ENCODE assay signal across 8 mouse cellular contexts in the genomic region with DNA sequence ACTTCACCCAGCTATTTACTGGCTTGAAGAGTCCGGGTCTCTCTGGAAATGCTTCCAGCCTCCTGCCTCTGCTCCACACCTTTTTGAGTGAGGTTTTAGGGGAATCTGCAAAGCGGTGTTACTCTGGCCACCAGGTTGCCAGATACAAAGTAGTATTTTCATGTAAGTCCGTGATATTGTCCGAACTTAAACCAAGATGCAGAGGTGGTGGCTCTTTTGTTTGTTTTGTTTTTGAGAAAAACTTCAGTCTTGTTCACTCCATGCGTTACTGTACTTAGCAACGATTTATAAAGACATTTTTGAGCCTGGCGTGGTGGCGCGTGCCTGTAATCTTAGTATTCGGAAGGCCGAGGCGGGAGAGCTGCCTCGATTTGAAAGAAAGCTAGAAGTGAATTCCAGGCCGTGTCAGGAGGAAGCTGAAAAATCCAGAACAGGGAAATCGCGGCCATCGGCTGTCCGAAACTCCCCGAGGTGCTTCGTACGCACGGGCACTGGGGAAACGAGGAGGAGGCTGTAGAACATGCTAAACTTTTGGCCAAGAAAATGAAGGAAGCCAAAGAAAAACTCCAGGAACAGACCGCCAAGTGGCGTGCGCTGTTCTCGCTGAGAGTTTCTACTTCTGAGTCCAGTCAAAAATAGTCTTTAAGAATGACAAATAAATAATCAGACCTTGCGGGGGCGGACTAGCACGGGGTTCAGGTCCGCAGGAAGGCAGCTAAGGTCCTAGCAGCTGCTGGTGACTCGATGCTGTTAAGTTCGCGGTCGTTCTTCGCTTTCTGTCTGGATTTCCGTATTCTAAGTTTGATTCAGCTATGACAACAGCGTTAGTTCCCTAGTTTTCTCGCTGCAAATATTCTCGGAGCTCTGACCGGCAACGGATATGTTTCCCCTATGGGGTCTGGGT. TPM values are rescaled to one million over a fixed set of nuclear protein-coding genes. Genes with fewer than 3 reads are reported as not detected.
DNase-seq lines count a peak whose midpoint lies in the region; ATAC-seq and TF ChIP-seq lines count a peak whose summit lies in the region.

No protein-coding gene starts in this region.

- 1% methylated on average over 42 of the region's 42 CpGs for WGBS in thymus, adult 2 months
- under 1% methylated on average over 42 of the region's 42 CpGs for WGBS in heart, embryonic 14.5 days
- WGBS in limb, embryonic 11.5 days: under 1% methylated on average over 42 of the region's 42 CpGs

- H3K36me3 ChIP-seq in thymus, adult 2 months (ENCODE audit: control insufficient read depth, insufficient read depth, low read length): no peaks in the 10 kb centered on the region
- H3K36me3 ChIP-seq in heart, embryonic 14.5 days (ENCODE audit: control insufficient read depth, insufficient read depth, low read length): no peaks in the 10 kb centered on the region
- H3K36me3 ChIP-seq in limb, embryonic 11.5 days (ENCODE audit: control insufficient read depth, insufficient read depth, low read length): no peaks in the 10 kb centered on the region

- H3K27ac ChIP-seq in thymus, adult 2 months (ENCODE audit: control insufficient read depth, insufficient read depth, low read length): no peak overlapping the region
- peak overlapping the region; percentile 52 to 85 for H3K27ac ChIP-seq in heart, embryonic 14.5 days (replicated peaks in 1 of 2; ENCODE audit: control insufficient read depth in 1 of 2, insufficient read depth in 1 of 2, low read depth in 2 of 2, low read length in 2 of 2)
- no peak overlapping the region for H3K27ac ChIP-seq in limb, embryonic 11.5 days (replicated peaks; ENCODE audit: low read depth, low read length)

- peak overlapping the region; percentile 91 for H3K4me2 ChIP-seq in heart, embryonic 14.5 days (ENCODE audit: low read length)
- H3K4me2 ChIP-seq in limb, embryonic 11.5 days (ENCODE audit: low read depth, severe bottlenecking): peak overlapping the region; percentile 66

- DNase-seq in thymus, adult 2 months: peak; percentile 15
- no peak for DNase-seq in thymus, postnatal 25 days
- DNase-seq in cerebellum, postnatal 10 days: peak; percentile 26 to 33
- DNase-seq in limb, embryonic 11.5 days (ENCODE audit: low spot score): no peak
- peak; percentile 39 to 51 for DNase-seq in urinary bladder, postnatal 36 days (ENCODE audit: low spot score in 2 of 2)
- no peak for DNase-seq in left cerebral cortex, adult 11 months (ENCODE audit: low spot score)

- H3K9ac ChIP-seq in heart, embryonic 14.5 days (ENCODE audit: low read length): peak overlapping the region; percentile 79
- H3K9ac ChIP-seq in limb, embryonic 11.5 days (ENCODE audit: low read length): peak overlapping the region; percentile 45

- no peak for TF ChIP-seq CTCF in thymus, adult 2 months (IDR thresholded peaks at IDR 0.05; ENCODE audit: borderline replicate concordance, control insufficient read depth, extremely low read depth, insufficient read depth, low read length, poor library complexity)

- H3K4me1 ChIP-seq in thymus, adult 2 months (replicated peaks; ENCODE audit: control insufficient read depth, insufficient read depth, low read length): peaks cover 22% of the 10 kb centered on the region
- H3K4me1 ChIP-seq in heart, embryonic 14.5 days (ENCODE audit: control insufficient read depth in 2 of 2, insufficient read depth in 2 of 2, low read length in 2 of 2): peaks cover 7 to 15% of the 10 kb centered on the region in 2 experiments
- H3K4me1 ChIP-seq in limb, embryonic 11.5 days (ENCODE audit: control insufficient read depth, insufficient read depth, low read length): no peaks in the 10 kb centered on the region; the same call in 1 of the 2 replicates

- TF ChIP-seq POLR2A in thymus, adult 2 months (IDR thresholded peaks at IDR 0.05; ENCODE audit: control insufficient read depth, extremely low read depth, insufficient read depth, low read length, poor library complexity): no peak

- ATAC-seq in heart, embryonic 14.5 days (ENCODE audit: insufficient number of reproducible peaks, insufficient read depth, low FRiP score, low read depth): peak; percentile 27; the same call in 1 of the 2 replicates
- peak; percentile 4; the same call in 1 of the 2 replicates for ATAC-seq in limb, embryonic 11.5 days (ENCODE audit: insufficient number of reproducible peaks, low FRiP score, low TSS enrichment, low read depth)
- ATAC-seq in megakaryocyte-erythroid progenitor cell, adult 5-6 weeks (replicated peaks; ENCODE audit: low FRiP score, low TSS enrichment, poor library complexity, severe bottlenecking): peak; percentile 19

- no peaks in the 10 kb centered on the region for H3K9me3 ChIP-seq in heart, embryonic 14.5 days (ENCODE audit: control insufficient read depth, low read length)
- H3K9me3 ChIP-seq in limb, embryonic 11.5 days (ENCODE audit: control insufficient read depth, low read length): no peaks in the 10 kb centered on the region

- peaks cover 3% of the 10 kb centered on the region; the same call in 1 of the 2 replicates for H3K27me3 ChIP-seq in thymus, adult 2 months (ENCODE audit: control insufficient read depth, insufficient read depth, low read length)
- H3K27me3 ChIP-seq in heart, embryonic 14.5 days (ENCODE audit: control insufficient read depth, insufficient read depth, low read length): no peaks in the 10 kb centered on the region
- H3K27me3 ChIP-seq in limb, embryonic 11.5 days (ENCODE audit: control insufficient read depth, insufficient read depth, low read length): peaks cover 17% of the 10 kb centered on the region; the same call in 1 of the 2 replicates

- H3K4me3 ChIP-seq in thymus, adult 2 months (ENCODE audit: control insufficient read depth, insufficient read depth, low read length): peak overlapping the region; percentile 44
- H3K4me3 ChIP-seq in heart, embryonic 14.5 days (ENCODE audit: control insufficient read depth in 1 of 2, insufficient read depth in 1 of 2, low read depth in 1 of 2, low read length in 2 of 2): peak overlapping the region; percentile 56 to 60
- H3K4me3 ChIP-seq in limb, embryonic 11.5 days (ENCODE audit: low read depth, low read length): peak overlapping the region; percentile 31

RNA-seq across cellular contexts. Expression of a gene that starts 3.7 kb away (rescaled TPM):
- polyA plus RNA-seq in thymus, adult 2 months (2012; rRNA removed): 0.65 and 1.4 TPM in 2 replicates
- polyA plus RNA-seq in heart, embryonic 14.5 days (2014; fragmentation: Nextera tagmentation; extraction: Ambion mirVana): 3.5 and 4.7 TPM in 2 replicates
- 5.9 and 7.1 TPM in 2 replicates for polyA plus RNA-seq in limb, embryonic 11.5 days (2014; fragmentation: Nextera tagmentation; extraction: Ambion mirVana)
- 0.42 and 0.67 TPM in 2 replicates for total RNA-seq in megakaryocyte-erythroid progenitor cell, adult 5-6 weeks (2014; fragmentation: Nextera tagmentation)
- total RNA-seq in megakaryocyte-erythroid progenitor cell, adult 5-6 weeks (2017): 0.05 TPM in 1 of 2 replicates, not detected in the other

RNA-seq across cellular contexts. Expression of a gene that starts 5.6 kb away (rescaled TPM):
- 4.2 and 5.5 TPM in 2 replicates for polyA plus RNA-seq in thymus, adult 2 months (2012; rRNA removed)
- polyA plus RNA-seq in heart, embryonic 14.5 days (2014; fragmentation: Nextera tagmentation; extraction: Ambion mirVana): 4.6 TPM in 2 replicates
- 4.3 and 4.8 TPM in 2 replicates for polyA plus RNA-seq in limb, embryonic 11.5 days (2014; fragmentation: Nextera tagmentation; extraction: Ambion mirVana)
- 5.9 and 6.6 TPM in 2 replicates for total RNA-seq in megakaryocyte-erythroid progenitor cell, adult 5-6 weeks (2014; fragmentation: Nextera tagmentation)
- 3.8 and 5.4 TPM in 2 replicates for total RNA-seq in megakaryocyte-erythroid progenitor cell, adult 5-6 weeks (2017)

RNA-seq across cellular contexts. Expression of a gene that starts 44.5 kb away (rescaled TPM):
- polyA plus RNA-seq in thymus, adult 2 months (2012; rRNA removed): 52.0 and 53.7 TPM in 2 replicates
- 67.0 and 70.3 TPM in 2 replicates for polyA plus RNA-seq in heart, embryonic 14.5 days (2014; fragmentation: Nextera tagmentation; extraction: Ambion mirVana)
- polyA plus RNA-seq in limb, embryonic 11.5 days (2014; fragmentation: Nextera tagmentation; extraction: Ambion mirVana): 83.2 and 84.8 TPM in 2 replicates
- total RNA-seq in megakaryocyte-erythroid progenitor cell, adult 5-6 weeks (2014; fragmentation: Nextera tagmentation): 71.9 and 72.2 TPM in 2 replicates
- total RNA-seq in megakaryocyte-erythroid progenitor cell, adult 5-6 weeks (2017): 138 and 161 TPM in 2 replicates

RNA-seq across cellular contexts. Expression of a gene that starts 44.6 kb away (rescaled TPM):
- 9.3 and 9.6 TPM in 2 replicates for polyA plus RNA-seq in thymus, adult 2 months (2012; rRNA removed)
- polyA plus RNA-seq in heart, embryonic 14.5 days (2014; fragmentation: Nextera tagmentation; extraction: Ambion mirVana): 2.3 and 2.8 TPM in 2 replicates
- 4.2 and 4.9 TPM in 2 replicates for polyA plus RNA-seq in limb, embryonic 11.5 days (2014; fragmentation: Nextera tagmentation; extraction: Ambion mirVana)
- total RNA-seq in megakaryocyte-erythroid progenitor cell, adult 5-6 weeks (2014; fragmentation: Nextera tagmentation): 4.5 and 5.7 TPM in 2 replicates
- total RNA-seq in megakaryocyte-erythroid progenitor cell, adult 5-6 weeks (2017): 3.7 and 5.5 TPM in 2 replicates

Comparison
In these comparisons a context has a peak if more than half of its experiments do, and no peak if none do; other contexts are left out.
1. DNase-seq: peak in thymus, adult 2 months (single experiment), cerebellum, postnatal 10 days (2 of 2) and urinary bladder, postnatal 36 days (2 of 2); none in thymus, postnatal 25 days (single experiment), limb, embryonic 11.5 days (single experiment) and left cerebral cortex, adult 11 months (single experiment).
2. H3K27ac ChIP-seq: peak in heart, embryonic 14.5 days (2 of 2); none in thymus, adult 2 months (single experiment) and limb, embryonic 11.5 days (single experiment).
3. Peak in every context shown above with its lines, with median percentiles within 50 percentile points of each other: H3K4me3 ChIP-seq and ATAC-seq.